Mouse (Mus musculus): ENCODE measurements around the gene Ints4. TPM values are rescaled to one million over a fixed set of nuclear protein-coding genes. Genes with fewer than 3 reads are reported as not detected.
"Not testable (repeated sequence)": the region's sequence is repeated elsewhere in the genome, so short reads cannot be mapped to it uniquely, and the experiment has no call there.

Ints4 gene
- polyA plus RNA-seq (2014; fragmentation: Nextera tagmentation; extraction: Ambion mirVana), result 34.0 and 36.3 TPM in 2 replicates

DNA sequence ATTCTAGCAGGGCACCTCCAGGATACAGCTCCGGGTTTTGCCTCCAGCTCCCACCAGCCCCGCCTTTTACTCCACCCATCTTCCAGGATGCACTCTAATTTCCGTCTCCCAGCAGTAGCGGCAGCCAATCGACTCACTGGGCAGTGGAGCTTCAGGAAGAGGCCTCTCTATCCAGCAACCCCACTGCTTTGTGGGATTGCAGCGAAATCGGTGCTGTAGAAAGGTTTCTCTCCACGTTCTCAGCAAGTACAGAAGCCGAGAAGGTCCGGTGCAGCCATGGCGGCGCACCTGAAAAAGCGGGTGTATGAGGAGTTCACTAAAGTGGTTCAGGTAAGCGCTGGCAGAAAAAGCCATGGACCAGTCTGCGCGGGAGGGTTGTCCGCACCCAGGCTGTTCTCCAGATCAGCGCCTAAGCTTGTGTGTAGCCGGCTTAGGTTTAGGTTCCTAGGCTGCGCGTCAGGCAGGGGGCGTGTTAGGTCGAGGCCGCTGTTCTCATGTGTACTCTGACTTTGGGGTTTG is at the start of gene Ints4:
Gene Ints4, plus strand, starts transcription at position 136 of the 519 bp plus-strand sequence.
- ATAC-seq (ENCODE audit: insufficient number of reproducible peaks, insufficient read depth, low FRiP score, low read depth), result peak; percentile 98
- 0% methylated on average over 24 of the region's 24 CpGs for WGBS

DNA sequence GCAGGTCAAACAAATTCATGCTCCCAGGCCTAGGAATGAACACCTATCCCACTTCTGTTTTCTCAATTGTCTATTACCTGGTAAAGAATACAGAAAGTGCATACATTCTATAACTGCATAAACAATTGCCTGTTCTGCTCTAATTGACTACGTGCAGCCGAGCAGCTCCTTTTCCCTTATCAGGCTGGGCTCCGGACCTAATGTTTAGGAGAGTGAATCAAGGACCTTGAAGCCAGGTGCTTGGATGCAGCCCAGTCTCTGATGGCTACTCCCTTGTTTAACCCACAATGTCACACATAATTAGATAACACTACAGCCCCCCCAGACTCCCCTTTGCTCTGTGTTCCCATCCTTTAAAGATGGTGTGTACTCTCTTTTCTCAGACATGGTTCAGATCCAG is 47.2 kb upstream of the Ints4 start:
- not testable (repeated sequence) for H3K27ac ChIP-seq (replicated peaks in 1 of 2; ENCODE audit: control insufficient read depth in 1 of 2, insufficient read depth in 1 of 2, low read depth in 2 of 2, low read length in 2 of 2); ATAC-seq (ENCODE audit: insufficient number of reproducible peaks, insufficient read depth, low FRiP score, low read depth); H3K4me3 ChIP-seq (ENCODE audit: control insufficient read depth in 1 of 2, insufficient read depth in 1 of 2, low read depth in 1 of 2, low read length in 2 of 2); H3K4me1 ChIP-seq (ENCODE audit: control insufficient read depth in 2 of 2, insufficient read depth in 2 of 2, low read length in 2 of 2); H3K9me3 ChIP-seq (ENCODE audit: control insufficient read depth, low read length); H3K4me2 ChIP-seq (ENCODE audit: low read length); H3K27me3 ChIP-seq (ENCODE audit: control insufficient read depth, insufficient read depth, low read length); H3K9ac ChIP-seq (ENCODE audit: low read length); H3K36me3 ChIP-seq (ENCODE audit: control insufficient read depth, insufficient read depth, low read length)
- 48% methylated on average over 3 of the region's 3 CpGs for WGBS

More for the DNA sequence above, at the start of gene Ints4:
- no peaks in the 10 kb centered on the region for H3K27me3 ChIP-seq (ENCODE audit: control insufficient read depth, insufficient read depth, low read length)
- H3K27ac ChIP-seq (replicated peaks in 1 of 2; ENCODE audit: control insufficient read depth in 1 of 2, insufficient read depth in 1 of 2, low read depth in 2 of 2, low read length in 2 of 2), result peak within 1 kb of the TSS; percentile 25 to 90
- peak within 1 kb of the TSS; percentile 59 to 100 for H3K4me3 ChIP-seq (ENCODE audit: control insufficient read depth in 1 of 2, insufficient read depth in 1 of 2, low read depth in 1 of 2, low read length in 2 of 2)
- H3K4me1 ChIP-seq (ENCODE audit: control insufficient read depth in 2 of 2, insufficient read depth in 2 of 2, low read length in 2 of 2), result peaks cover 0 to 16% of the 10 kb centered on the region in 2 experiments; a peak in 3 of 4 replicates
- peak within 1 kb of the TSS; percentile 71 for H3K9ac ChIP-seq (ENCODE audit: low read length)
- H3K36me3 ChIP-seq (ENCODE audit: control insufficient read depth, insufficient read depth, low read length), result peaks cover 14% of the 10 kb centered on the region
- H3K4me2 ChIP-seq (ENCODE audit: low read length), result peak within 1 kb of the TSS; percentile 84
- H3K9me3 ChIP-seq (ENCODE audit: control insufficient read depth, low read length), result no peaks in the 10 kb centered on the region

DNA sequence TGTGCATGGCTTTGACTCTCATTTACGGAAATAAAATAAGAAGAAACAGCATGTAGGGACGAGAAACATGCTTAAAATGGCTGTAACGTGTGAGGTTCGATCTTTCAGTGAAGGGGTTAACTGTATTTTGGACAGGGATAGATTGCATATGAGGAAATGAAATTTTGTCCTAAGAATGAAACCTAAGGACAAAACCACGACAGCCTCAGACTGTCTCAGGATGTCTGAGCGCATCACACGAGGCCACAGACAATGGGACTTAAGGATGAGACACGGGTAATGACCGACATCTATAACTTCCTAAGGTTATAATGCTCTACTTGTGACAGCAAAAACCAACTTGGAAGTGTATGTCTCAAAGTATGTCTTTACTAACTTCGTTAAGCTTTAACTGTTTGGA is 46.2 kb upstream of the Ints4 start:
- 82% methylated on average over 10 of the region's 10 CpGs for WGBS
- Histone ChIP-seq H3K4me3 (ENCODE audit: control insufficient read depth in 1 of 2, insufficient read depth in 1 of 2, low read depth in 1 of 2, low read length in 2 of 2) (no peak overlapping the region), H3K27me3 (ENCODE audit: control insufficient read depth, insufficient read depth, low read length) (no peaks in the 10 kb centered on the region), H3K4me1 (ENCODE audit: control insufficient read depth in 2 of 2, insufficient read depth in 2 of 2, low read length in 2 of 2) (peaks cover 4 to 6% of the 10 kb centered on the region in 2 experiments), H3K4me2 (ENCODE audit: low read length) (no peak overlapping the region), H3K27ac (replicated peaks in 1 of 2; ENCODE audit: control insufficient read depth in 1 of 2, insufficient read depth in 1 of 2, low read depth in 2 of 2, low read length in 2 of 2) (no peak overlapping the region), H3K9me3 (ENCODE audit: control insufficient read depth, low read length) (no peaks in the 10 kb centered on the region), H3K9ac (ENCODE audit: low read length) (no peak overlapping the region), H3K36me3 (ENCODE audit: control insufficient read depth, insufficient read depth, low read length) (no peaks in the 10 kb centered on the region)
- no peak for ATAC-seq (ENCODE audit: insufficient number of reproducible peaks, insufficient read depth, low FRiP score, low read depth)

DNA sequence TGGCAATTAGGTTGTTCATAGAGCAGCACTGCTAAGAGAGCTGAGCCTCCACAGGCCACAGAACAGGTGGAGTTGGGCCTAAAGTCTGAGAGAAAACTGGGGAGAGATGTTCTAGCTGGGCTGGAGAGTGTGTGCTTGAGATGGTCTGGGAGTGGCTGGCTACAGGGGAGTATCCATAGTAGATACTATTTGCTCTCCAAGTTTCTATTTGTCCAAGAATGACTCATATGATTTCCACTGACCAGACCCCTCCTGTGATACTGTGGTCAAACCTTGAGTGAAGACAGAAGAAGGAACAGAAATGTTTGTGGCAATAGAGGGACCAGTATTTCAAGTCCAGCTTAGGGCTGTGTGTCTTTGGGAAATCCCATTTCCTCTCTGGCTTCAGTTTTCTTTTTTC is 41.8 kb upstream of the Ints4 start:
- Histone ChIP-seq H3K9ac (ENCODE audit: low read length) (no peak overlapping the region), H3K4me1 (ENCODE audit: control insufficient read depth in 2 of 2, insufficient read depth in 2 of 2, low read length in 2 of 2) (no peaks in the 10 kb centered on the region), H3K4me2 (ENCODE audit: low read length) (no peak overlapping the region), H3K36me3 (ENCODE audit: control insufficient read depth, insufficient read depth, low read length) (no peaks in the 10 kb centered on the region), H3K9me3 (ENCODE audit: control insufficient read depth, low read length) (peaks cover 6% of the 10 kb centered on the region; the same call in 1 of the 2 replicates), H3K4me3 (ENCODE audit: control insufficient read depth in 1 of 2, insufficient read depth in 1 of 2, low read depth in 1 of 2, low read length in 2 of 2) (no peak overlapping the region), H3K27me3 (ENCODE audit: control insufficient read depth, insufficient read depth, low read length) (no peaks in the 10 kb centered on the region), H3K27ac (replicated peaks in 1 of 2; ENCODE audit: control insufficient read depth in 1 of 2, insufficient read depth in 1 of 2, low read depth in 2 of 2, low read length in 2 of 2) (no peak overlapping the region)
- ATAC-seq (ENCODE audit: insufficient number of reproducible peaks, insufficient read depth, low FRiP score, low read depth), result no peak

DNA sequence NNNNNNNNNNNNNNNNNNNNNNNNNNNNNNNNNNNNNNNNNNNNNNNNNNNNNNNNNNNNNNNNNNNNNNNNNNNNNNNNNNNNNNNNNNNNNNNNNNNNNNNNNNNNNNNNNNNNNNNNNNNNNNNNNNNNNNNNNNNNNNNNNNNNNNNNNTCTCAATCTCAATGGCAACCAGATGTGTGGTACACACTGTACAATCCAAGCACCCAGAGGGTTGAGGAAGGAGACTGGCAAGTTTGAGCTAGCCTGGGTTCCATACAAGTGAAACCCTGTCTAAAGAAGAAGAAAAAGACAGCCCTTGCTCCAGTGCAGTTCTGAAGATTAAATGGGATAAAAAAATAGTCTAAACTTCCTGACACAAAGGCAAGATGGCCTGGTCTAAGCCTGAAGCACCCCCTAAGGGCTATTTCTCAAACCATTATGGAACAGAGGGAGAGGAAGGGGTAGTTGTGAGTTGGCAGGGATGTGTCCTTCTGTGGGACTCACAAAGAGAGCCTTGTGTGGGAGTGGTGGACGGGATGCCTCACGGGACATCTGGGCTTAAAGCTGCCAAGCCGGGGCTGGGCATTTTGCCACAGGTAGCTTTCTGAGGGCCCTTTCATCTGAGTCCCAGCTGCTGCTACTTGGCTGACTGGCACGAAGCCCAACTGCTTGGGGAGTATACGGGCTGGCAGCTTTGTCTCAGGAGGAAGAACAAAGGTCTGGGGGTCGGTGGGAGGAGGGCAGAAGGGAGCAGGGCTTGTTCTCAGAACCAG is 34.4 kb upstream of the Ints4 start:
- 15% methylated on average over 6 of the region's 6 CpGs for WGBS
- peak overlapping the region; percentile 48 to 69 for H3K27ac ChIP-seq (replicated peaks in 1 of 2; ENCODE audit: control insufficient read depth in 1 of 2, insufficient read depth in 1 of 2, low read depth in 2 of 2, low read length in 2 of 2)
- no peak overlapping the region for H3K9ac ChIP-seq (ENCODE audit: low read length)
- ATAC-seq (ENCODE audit: insufficient number of reproducible peaks, insufficient read depth, low FRiP score, low read depth), result peak; percentile 67
- no peak overlapping the region for H3K4me2 ChIP-seq (ENCODE audit: low read length)
- H3K27me3 ChIP-seq (ENCODE audit: control insufficient read depth, insufficient read depth, low read length), result no peaks in the 10 kb centered on the region
- peaks cover 9% of the 10 kb centered on the region for H3K9me3 ChIP-seq (ENCODE audit: control insufficient read depth, low read length)
- H3K4me3 ChIP-seq (ENCODE audit: control insufficient read depth in 1 of 2, insufficient read depth in 1 of 2, low read depth in 1 of 2, low read length in 2 of 2), result no peak overlapping the region
- peaks cover 4 to 8% of the 10 kb centered on the region in 2 experiments for H3K4me1 ChIP-seq (ENCODE audit: control insufficient read depth in 2 of 2, insufficient read depth in 2 of 2, low read length in 2 of 2)
- H3K36me3 ChIP-seq (ENCODE audit: control insufficient read depth, insufficient read depth, low read length), result no peaks in the 10 kb centered on the region

DNA sequence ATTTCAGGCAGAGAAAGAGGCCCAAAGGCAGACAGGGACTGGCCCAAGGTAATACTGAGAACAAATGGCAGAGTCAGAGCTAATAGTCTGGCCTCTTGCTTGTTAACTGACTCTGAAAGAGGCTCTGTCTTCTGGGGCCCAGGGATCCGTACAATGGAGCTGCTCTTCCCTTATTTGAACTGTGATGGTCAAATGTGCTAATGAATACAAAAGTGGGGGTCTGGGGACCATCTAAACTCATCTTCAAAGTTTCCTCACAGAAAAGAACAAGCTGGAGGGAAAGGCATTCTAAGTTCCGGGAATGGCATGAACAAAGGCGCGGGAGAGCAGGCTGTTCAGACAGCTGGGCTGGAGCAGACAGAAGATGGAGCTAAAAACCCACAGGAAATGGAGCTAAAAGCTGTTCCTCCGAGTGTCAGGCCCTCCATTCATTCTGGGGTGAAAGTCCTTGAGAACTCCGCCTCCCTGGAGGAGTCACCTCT is 33.7 kb upstream of the Ints4 start:
- H3K9me3 ChIP-seq (ENCODE audit: control insufficient read depth, low read length), result peaks cover 6% of the 10 kb centered on the region
- H3K27ac ChIP-seq (replicated peaks in 1 of 2; ENCODE audit: control insufficient read depth in 1 of 2, insufficient read depth in 1 of 2, low read depth in 2 of 2, low read length in 2 of 2), result peak overlapping the region; percentile 48 to 69
- peaks cover 4 to 8% of the 10 kb centered on the region in 2 experiments for H3K4me1 ChIP-seq (ENCODE audit: control insufficient read depth in 2 of 2, insufficient read depth in 2 of 2, low read length in 2 of 2)
- no peak overlapping the region for H3K9ac ChIP-seq (ENCODE audit: low read length)
- no peak overlapping the region for H3K4me3 ChIP-seq (ENCODE audit: control insufficient read depth in 1 of 2, insufficient read depth in 1 of 2, low read depth in 1 of 2, low read length in 2 of 2)
- no peak overlapping the region for H3K4me2 ChIP-seq (ENCODE audit: low read length)
- WGBS, result 70% methylated on average over 6 of the region's 6 CpGs
- H3K27me3 ChIP-seq (ENCODE audit: control insufficient read depth, insufficient read depth, low read length), result no peaks in the 10 kb centered on the region
- ATAC-seq (ENCODE audit: insufficient number of reproducible peaks, insufficient read depth, low FRiP score, low read depth), result no peak
- no peaks in the 10 kb centered on the region for H3K36me3 ChIP-seq (ENCODE audit: control insufficient read depth, insufficient read depth, low read length)

DNA sequence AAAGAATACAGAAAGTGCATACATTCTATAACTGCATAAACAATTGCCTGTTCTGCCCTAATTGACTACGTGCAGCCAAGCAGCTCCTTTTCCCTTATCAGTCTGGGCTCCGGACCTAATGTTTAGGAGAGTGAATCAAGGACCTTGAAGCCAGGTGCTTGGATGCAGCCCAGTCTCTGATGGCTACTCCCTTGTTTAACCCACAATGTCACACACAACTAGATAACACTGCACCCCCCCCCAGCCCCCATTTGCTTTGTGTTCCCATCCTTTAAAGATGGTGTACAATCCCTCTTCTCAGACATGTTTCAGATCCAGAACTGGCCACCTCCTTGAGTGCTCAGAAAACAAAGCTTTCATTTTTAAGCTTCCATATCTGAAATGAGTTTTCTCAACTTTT is 29.7 kb upstream of the Ints4 start, which contains the start of gene Kctd14:
Gene Kctd14, plus strand, starts transcription at position 301 of the 400 bp plus-strand sequence.
- H3K4me1 ChIP-seq (ENCODE audit: control insufficient read depth in 2 of 2, insufficient read depth in 2 of 2, low read length in 2 of 2), result peaks cover 7 to 19% of the 10 kb centered on the region in 2 experiments
- not testable (repeated sequence) for H3K36me3 ChIP-seq (ENCODE audit: control insufficient read depth, insufficient read depth, low read length); H3K27me3 ChIP-seq (ENCODE audit: control insufficient read depth, insufficient read depth, low read length); H3K4me2 ChIP-seq (ENCODE audit: low read length); H3K27ac ChIP-seq (replicated peaks in 1 of 2; ENCODE audit: control insufficient read depth in 1 of 2, insufficient read depth in 1 of 2, low read depth in 2 of 2, low read length in 2 of 2); H3K4me3 ChIP-seq (ENCODE audit: control insufficient read depth in 1 of 2, insufficient read depth in 1 of 2, low read depth in 1 of 2, low read length in 2 of 2); H3K9ac ChIP-seq (ENCODE audit: low read length); ATAC-seq (ENCODE audit: insufficient number of reproducible peaks, insufficient read depth, low FRiP score, low read depth); H3K9me3 ChIP-seq (ENCODE audit: control insufficient read depth, low read length)
- WGBS, result 54% methylated on average over 2 of the region's 2 CpGs
